Mouse (Mus musculus) testis, adult 2 months (tissue): ENCODE data around the gene Golt1a. TPM values are rescaled to one million over a fixed set of nuclear protein-coding genes. Genes with fewer than 3 reads are reported as not detected.

Experiments
- H3K27ac ChIP-seq: fragments of 200-500 bp; 2 replicates; pipeline ENCODE4 v1.5.1; 2012; ENCODE audit warnings: low read depth, low read length; ENCODE audit not compliant: control insufficient read depth, insufficient read depth
- H3K27me3 ChIP-seq: fragments of 200-500 bp; 2 replicates; pipeline ENCODE4 v1.6.1; 2012; ENCODE audit warnings: mild to moderate bottlenecking, low read length, moderate library complexity; ENCODE audit not compliant: control insufficient read depth, insufficient read depth
- H3K36me3 ChIP-seq: fragments of 200-500 bp; 2 replicates; pipeline ENCODE4 v1.6.1; 2012; ENCODE audit warnings: mild to moderate bottlenecking, low read length; ENCODE audit not compliant: control insufficient read depth, insufficient read depth
- H3K4me1 ChIP-seq: fragments of 200-500 bp; 2 replicates; pipeline ENCODE4 v1.6.1; 2012; ENCODE audit warnings: low read length; ENCODE audit not compliant: control insufficient read depth, insufficient read depth
- H3K4me3 ChIP-seq: fragments of 200-500 bp; 2 replicates; pipeline ENCODE4 v1.5.1; 2012; ENCODE audit warnings: low read depth, mild to moderate bottlenecking, low read length, moderate library complexity, mixed read lengths; ENCODE audit not compliant: control insufficient read depth
- CTCF ChIP-seq: fragments of 200-500 bp; IDR thresholded peaks from 2 replicates; pipeline ENCODE4 v1.5.1; 2012; ENCODE audit warnings: low read depth, mild to moderate bottlenecking, inconsistent platforms, low read length, moderate library complexity; ENCODE audit not compliant: control insufficient read depth, insufficient read depth, insufficient replicate concordance
- POLR2A ChIP-seq: fragments of 200-500 bp; IDR thresholded peaks from 2 replicates; pipeline ENCODE4 v1.6.1; 2012; ENCODE audit warnings: low read depth, mild to moderate bottlenecking, inconsistent platforms, low read length, moderate library complexity; ENCODE audit not compliant: control insufficient read depth
- polyA plus RNA-seq: library from polyadenylated mRNA; depleted of rRNA; stranded (reverse); fragments of >200 nt; gene quantifications from 2 replicates; pipeline ENCODE4 v1.2.3, GENCODE M21; 2012

The Golt1a gene
- polyA plus RNA-seq, 1 experiment, result not detected

GRCm38 (mm10) chr1:133285907-133286306 is 23.7 kb upstream of the Golt1a start:
- no peaks in the 10 kb centered on the region for H3K4me1 ChIP-seq
- H3K27ac ChIP-seq, result no peak overlapping the region
- TF ChIP-seq CTCF (no peak), POLR2A (no peak)
- no peak overlapping the region for H3K4me3 ChIP-seq
- no peaks in the 10 kb centered on the region for H3K36me3 ChIP-seq
- H3K27me3 ChIP-seq, result no peaks in the 10 kb centered on the region

GRCm38 (mm10) chr1:133287051-133287450 is 22.5 kb upstream of the Golt1a start:
- Histone ChIP-seq H3K36me3 (no peaks in the 10 kb centered on the region), H3K4me3 (no peak overlapping the region), H3K27me3 (no peaks in the 10 kb centered on the region), H3K27ac (no peak overlapping the region), H3K4me1 (no peaks in the 10 kb centered on the region)
- TF ChIP-seq POLR2A (no peak), CTCF (no peak)

- H3K4me3 ChIP-seq, result no peak overlapping the region
- H3K4me1 ChIP-seq, result no peaks in the 10 kb centered on the region
- TF ChIP-seq CTCF (no peak), POLR2A (no peak)
- H3K36me3 ChIP-seq, result no peaks in the 10 kb centered on the region
- no peaks in the 10 kb centered on the region for H3K27me3 ChIP-seq
- H3K27ac ChIP-seq, result no peak overlapping the region
Measured at GRCm38 (mm10) chr1:133287880-133288279, 21.7 kb upstream of the Golt1a start.

GRCm38 (mm10) chr1:133291888-133292287 is 17.7 kb upstream of the Golt1a start:
- Histone ChIP-seq H3K4me3 (no peak overlapping the region), H3K27ac (no peak overlapping the region), H3K27me3 (no peaks in the 10 kb centered on the region), H3K4me1 (no peaks in the 10 kb centered on the region), H3K36me3 (no peaks in the 10 kb centered on the region)
- no peak for TF ChIP-seq POLR2A

- no peaks in the 10 kb centered on the region for H3K27me3 ChIP-seq
- no peaks in the 10 kb centered on the region for H3K4me1 ChIP-seq
- H3K27ac ChIP-seq, result no peak overlapping the region
- no peak for TF ChIP-seq POLR2A
- no peaks in the 10 kb centered on the region for H3K36me3 ChIP-seq
- H3K4me3 ChIP-seq, result no peak overlapping the region
Measured at GRCm38 (mm10) chr1:133292608-133293007, 17.0 kb upstream of the Golt1a start.

GRCm38 (mm10) chr1:133296376-133296775 is 13.2 kb upstream of the Golt1a start:
- Histone ChIP-seq H3K27ac (no peak overlapping the region), H3K36me3 (no peaks in the 10 kb centered on the region), H3K27me3 (no peaks in the 10 kb centered on the region), H3K4me1 (no peaks in the 10 kb centered on the region), H3K4me3 (no peak overlapping the region)
- TF ChIP-seq CTCF (no peak), POLR2A (no peak)

GRCm38 (mm10) chr1:133298816-133299215 is 10.8 kb upstream of the Golt1a start:
- H3K4me1 ChIP-seq, result no peaks in the 10 kb centered on the region
- no peaks in the 10 kb centered on the region for H3K36me3 ChIP-seq
- H3K27me3 ChIP-seq, result no peaks in the 10 kb centered on the region
- no peak for TF ChIP-seq CTCF
- no peak for TF ChIP-seq POLR2A
- H3K27ac ChIP-seq, result no peak overlapping the region
- no peak overlapping the region for H3K4me3 ChIP-seq

GRCm38 (mm10) chr1:133302540-133302939 is 7.1 kb upstream of the Golt1a start:
- no peak for TF ChIP-seq CTCF
- TF ChIP-seq POLR2A, result no peak
- H3K27ac ChIP-seq, result no peak overlapping the region

More at GRCm38 (mm10) chr1:133302540-133302939, 7.1 kb upstream of the Golt1a start:
- Histone ChIP-seq H3K4me3 (no peak overlapping the region), H3K4me1 (no peaks in the 10 kb centered on the region; the same call in 1 of the 2 replicates), H3K27me3 (no peaks in the 10 kb centered on the region), H3K36me3 (no peaks in the 10 kb centered on the region)
